Mouse (Mus musculus): Measurements from ENCODE around the gene Atg101. TPM values are rescaled to one million over a fixed set of nuclear protein-coding genes. Genes with fewer than 3 reads are reported as not detected.

The Atg101 gene
- polyA plus RNA-seq, 1 experiment from 2014 or later, result 48.6 TPM

DNA sequence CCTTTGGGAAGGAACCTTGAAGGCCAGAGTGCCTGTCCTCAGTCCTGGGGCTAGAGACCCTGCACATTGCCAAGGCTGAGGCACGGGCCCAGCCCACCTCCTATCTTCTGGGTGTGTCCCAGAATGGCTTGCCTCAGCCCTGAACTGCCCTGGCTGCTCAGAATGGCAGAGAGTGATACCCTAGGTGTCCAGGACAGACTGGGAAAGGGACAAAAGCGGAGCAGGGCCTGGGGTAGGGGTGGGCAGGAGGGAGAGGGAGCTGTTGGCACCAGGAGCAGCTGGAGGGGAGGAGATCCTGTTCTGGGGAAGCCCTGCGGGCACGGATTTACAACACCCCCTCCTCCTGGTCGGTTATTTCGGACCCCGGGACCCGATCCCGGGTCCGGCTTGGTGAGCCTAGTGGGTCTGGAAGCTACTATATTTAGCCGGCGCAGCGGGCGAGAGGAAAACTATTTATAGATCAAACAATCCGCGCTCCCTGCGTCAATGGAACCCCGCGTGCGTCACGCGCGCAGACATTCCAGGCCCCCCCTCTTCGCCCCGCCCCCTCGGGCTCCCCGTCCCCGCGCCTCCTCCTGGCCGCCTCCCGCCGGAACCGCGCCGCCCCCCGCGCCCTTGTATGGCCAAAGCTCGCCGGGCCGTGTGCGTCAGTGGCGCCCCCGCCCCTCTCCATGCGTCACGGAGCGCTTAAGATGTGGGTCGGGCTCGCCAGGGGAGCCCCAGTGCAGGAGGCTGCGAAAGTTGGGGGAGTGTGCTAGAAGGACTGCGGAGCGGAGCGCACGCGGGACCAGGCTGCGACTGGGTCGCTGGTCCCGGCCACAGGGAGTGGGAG, 17.7 kb upstream of the Atg101 start:
- ChIA-PET POLR2A (interaction anchor here (1.1 to 2.1 kb wide), 2 partner anchors 17 kb away, joined by 4 to 9 read pairs; partner anchors contain the start of gene Atg101), CTCF (interaction anchor here (0.9 to 3.5 kb wide), 4 partner anchors 8 to 50 kb away, joined by 3 to 15 read pairs (median 6); no protein-coding TSS in a partner anchor)
- no peak for DNase-seq (ENCODE audit: low read depth, low spot score)
- in situ Hi-C loops (cut with MboI; ENCODE audit: low pct_unique_long_range_greater_than_20kb), result no loop called here
- peak; percentile 60 for ATAC-seq
- no peak for TF ChIP-seq CTCF (IDR thresholded peaks at IDR 0.05)
- H3K27me3 ChIP-seq, result no peaks in the 10 kb centered on the region

DNA sequence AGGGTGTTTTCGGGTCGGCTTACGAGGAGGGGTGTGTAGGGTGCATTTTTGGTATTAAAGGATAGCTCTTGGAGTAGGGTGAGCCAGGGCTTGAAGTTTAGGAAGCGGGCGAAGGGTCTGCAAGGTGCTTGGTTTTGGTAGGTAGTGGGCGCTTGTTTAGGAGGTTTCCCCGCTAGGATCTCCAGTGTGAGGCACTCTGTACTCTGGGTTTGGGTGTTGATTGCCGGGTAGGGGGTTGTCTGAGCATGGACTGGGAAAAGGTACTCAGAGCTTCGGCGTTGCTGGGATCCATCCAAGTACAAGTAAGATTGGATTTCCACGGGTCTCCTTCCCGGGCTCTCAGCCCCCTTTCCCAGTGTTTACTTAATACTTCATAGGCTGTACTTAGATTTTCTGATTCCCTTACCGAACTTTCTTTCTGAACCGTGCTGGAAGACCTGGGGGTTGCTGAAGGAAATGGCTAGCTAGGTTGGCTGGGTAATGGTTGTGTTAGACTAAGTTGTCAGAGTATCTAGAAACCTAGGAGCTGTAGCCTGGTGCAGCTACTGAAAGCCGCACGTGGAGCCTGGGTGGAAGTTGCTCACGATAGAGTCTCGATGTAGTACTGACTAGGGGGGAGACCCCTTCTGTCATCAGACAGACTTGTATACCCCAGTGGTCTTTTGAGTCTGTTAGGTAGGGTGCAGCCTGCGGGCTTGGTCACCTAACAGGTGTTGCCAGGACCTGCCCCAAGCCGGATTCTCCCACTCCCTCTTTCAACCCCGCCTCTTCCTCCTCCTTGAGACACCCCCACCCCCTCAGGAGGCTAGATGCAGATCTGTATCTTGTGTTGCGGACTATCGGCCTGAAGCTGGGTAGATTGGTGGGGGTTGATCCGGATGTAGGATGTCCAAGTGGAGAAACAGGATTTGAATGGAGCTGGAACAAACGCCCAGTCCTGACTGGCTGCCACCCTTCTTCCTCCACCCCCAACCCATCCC, 16.7 kb upstream of the Atg101 start:
- DNase-seq (ENCODE audit: low read depth, low spot score), result no peak
- ChIA-PET POLR2A (interaction anchor here (0.6 to 2.1 kb wide), 2 partner anchors 13 to 16 kb away, joined by 3 to 9 read pairs; partner anchors contain the start of gene Atg101), CTCF (interaction anchor here (1.1 to 1.5 kb wide), 3 partner anchors 18 to 49 kb away, joined by 3 to 4 read pairs (median 3); no protein-coding TSS in a partner anchor)
- in situ Hi-C loops (cut with MboI; ENCODE audit: low pct_unique_long_range_greater_than_20kb), result no loop called here
- no peak for ATAC-seq
- TF ChIP-seq CTCF (IDR thresholded peaks at IDR 0.05), result no peak
- H3K27me3 ChIP-seq, result no peaks in the 10 kb centered on the region

DNA sequence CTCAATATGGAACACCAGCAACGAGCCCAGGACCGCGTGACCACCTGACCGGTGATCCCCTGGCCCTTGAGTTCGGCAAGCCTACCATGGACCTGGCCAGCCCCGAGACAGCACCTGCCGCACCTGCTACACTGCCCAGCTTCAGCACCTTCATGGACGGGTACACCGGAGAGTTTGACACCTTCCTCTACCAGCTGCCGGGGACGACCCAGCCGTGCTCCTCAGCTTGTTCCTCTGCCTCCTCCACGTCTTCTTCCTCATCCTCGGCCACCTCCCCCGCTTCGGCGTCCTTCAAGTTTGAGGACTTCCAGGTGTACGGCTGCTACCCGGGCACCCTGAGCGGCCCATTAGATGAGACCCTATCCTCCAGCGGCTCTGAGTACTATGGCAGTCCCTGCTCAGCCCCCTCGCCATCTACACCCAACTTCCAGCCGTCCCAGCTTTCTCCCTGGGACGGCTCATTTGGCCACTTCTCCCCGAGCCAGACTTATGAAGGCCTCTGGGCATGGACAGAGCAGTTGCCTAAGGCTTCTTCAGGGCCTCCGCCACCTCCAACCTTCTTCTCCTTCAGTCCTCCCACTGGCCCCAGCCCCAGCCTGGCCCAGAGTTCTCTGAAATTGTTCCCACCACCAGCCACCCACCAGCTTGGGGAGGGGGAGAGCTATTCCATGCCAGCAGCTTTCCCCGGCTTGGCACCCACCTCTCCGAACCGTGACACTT, 13.8 kb upstream of the Atg101 start:
- CTCF ChIA-PET, result interaction anchor here (1.2 to 1.9 kb wide), 3 partner anchors 22 to 32 kb away, joined by 3 to 5 read pairs (median 3); no protein-coding TSS in a partner anchor
- DNase-seq (ENCODE audit: low read depth, low spot score), result no peak
- H3K27me3 ChIP-seq, result no peaks in the 10 kb centered on the region
- in situ Hi-C loops (cut with MboI; ENCODE audit: low pct_unique_long_range_greater_than_20kb), result no loop called here
- TF ChIP-seq CTCF (IDR thresholded peaks at IDR 0.05), result no peak
- POLR2A ChIA-PET, result interaction anchor here (0.7 kb wide), 1 partner anchor 726 kb away, joined by 5 read pairs; no protein-coding TSS in a partner anchor
- no peak for ATAC-seq

DNA sequence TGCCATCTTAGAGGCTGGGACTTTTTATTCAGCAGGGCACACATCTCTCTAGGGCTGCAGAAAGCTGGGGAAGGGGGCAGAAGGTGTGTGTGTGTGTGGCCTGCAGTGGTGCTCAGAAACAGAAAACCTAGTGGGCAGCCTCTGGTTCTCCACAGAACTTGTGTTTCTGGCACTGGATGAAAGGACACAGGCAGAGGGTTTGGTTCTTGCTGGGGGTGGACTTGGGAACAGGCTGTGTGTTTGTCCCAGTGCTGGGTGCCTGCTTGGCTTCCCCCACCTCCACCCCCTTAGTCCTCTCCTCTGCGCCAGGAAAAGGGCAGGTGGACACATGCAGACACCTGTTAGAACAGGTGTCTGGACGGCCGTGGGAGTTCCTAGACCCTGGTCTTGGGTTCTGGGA, 13.0 kb upstream of the Atg101 start:
- in situ Hi-C loops (cut with MboI; ENCODE audit: low pct_unique_long_range_greater_than_20kb), result no loop called here
- POLR2A ChIA-PET, result interaction anchor here (1.2 kb wide), 1 partner anchor 9 kb away, joined by 3 read pairs; no protein-coding TSS in a partner anchor
- ATAC-seq, result no peak
- H3K27me3 ChIP-seq, result no peaks in the 10 kb centered on the region
- no peak for TF ChIP-seq CTCF (IDR thresholded peaks at IDR 0.05)
- DNase-seq (ENCODE audit: low read depth, low spot score), result no peak
- CTCF ChIA-PET, result interaction anchor here (1.2 kb wide), 1 partner anchor 33 kb away, joined by 3 read pairs; no protein-coding TSS in a partner anchor

DNA sequence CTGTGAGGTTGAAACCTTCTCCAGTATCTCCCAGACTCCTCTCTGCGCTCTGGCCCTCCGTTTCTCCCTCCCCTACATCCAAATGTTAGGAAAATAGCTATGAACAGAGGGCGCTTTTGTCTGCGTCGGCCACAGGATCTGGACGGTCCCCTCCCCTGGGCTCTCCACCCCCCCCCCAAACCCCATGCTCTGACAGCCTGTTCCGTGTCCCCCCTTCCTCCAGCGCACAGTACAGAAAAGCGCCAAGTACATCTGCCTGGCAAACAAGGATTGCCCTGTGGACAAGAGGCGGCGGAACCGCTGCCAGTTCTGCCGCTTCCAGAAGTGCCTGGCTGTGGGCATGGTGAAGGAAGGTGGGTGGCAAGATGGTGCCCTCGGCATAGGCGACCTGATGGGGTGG, 12.6 kb upstream of the Atg101 start:
- in situ Hi-C loops (cut with MboI; ENCODE audit: low pct_unique_long_range_greater_than_20kb), result no loop called here
- CTCF ChIA-PET, result interaction anchor here (2.0 kb wide), 1 partner anchor 12 kb away, joined by 9 read pairs; the partner anchor contains the start of gene Atg101

DNA sequence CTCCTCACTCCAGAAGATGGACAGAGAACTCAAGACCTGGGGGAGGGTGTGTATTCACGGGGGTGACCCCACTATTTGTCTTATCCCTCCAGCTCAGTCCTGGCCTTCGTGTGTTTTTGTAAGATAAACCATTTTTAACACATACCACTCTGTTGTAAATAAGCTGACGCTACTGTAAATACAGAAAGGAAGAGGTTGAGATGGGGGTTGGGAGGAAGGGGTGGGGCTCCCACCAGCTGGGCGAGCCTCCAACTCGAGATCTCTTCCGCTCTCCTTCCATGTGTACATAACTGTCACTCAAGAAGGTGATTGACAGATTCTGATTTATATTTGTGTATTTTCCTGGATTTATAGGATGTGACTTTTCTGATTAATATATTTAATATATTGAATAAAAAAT, 9.7 kb upstream of the Atg101 start:
- ChIA-PET CTCF (interaction anchor here (1.0 to 4.5 kb wide), 6 partner anchors 9 to 36 kb away, joined by 3 to 15 read pairs (median 4); partner anchors contain the start of gene Atg101), POLR2A (interaction anchor here (1.2 kb wide), 1 partner anchor 10 kb away, joined by 3 read pairs; no protein-coding TSS in a partner anchor)
- DNase-seq (ENCODE audit: low read depth, low spot score), result no peak
- no peak for ATAC-seq
- in situ Hi-C loops (cut with MboI; ENCODE audit: low pct_unique_long_range_greater_than_20kb), result no loop called here
- no peaks in the 10 kb centered on the region for H3K27me3 ChIP-seq
- no peak for TF ChIP-seq CTCF (IDR thresholded peaks at IDR 0.05)

More for the DNA sequence above, 12.6 kb upstream of the Atg101 start:
- H3K27me3 ChIP-seq, result no peaks in the 10 kb centered on the region
- no peak for ATAC-seq
- no peak for TF ChIP-seq CTCF (IDR thresholded peaks at IDR 0.05)
- DNase-seq (ENCODE audit: low read depth, low spot score), result no peak
- POLR2A ChIA-PET, result interaction anchor here (1.2 kb wide), 1 partner anchor 8 kb away, joined by 3 read pairs; no protein-coding TSS in a partner anchor

DNA sequence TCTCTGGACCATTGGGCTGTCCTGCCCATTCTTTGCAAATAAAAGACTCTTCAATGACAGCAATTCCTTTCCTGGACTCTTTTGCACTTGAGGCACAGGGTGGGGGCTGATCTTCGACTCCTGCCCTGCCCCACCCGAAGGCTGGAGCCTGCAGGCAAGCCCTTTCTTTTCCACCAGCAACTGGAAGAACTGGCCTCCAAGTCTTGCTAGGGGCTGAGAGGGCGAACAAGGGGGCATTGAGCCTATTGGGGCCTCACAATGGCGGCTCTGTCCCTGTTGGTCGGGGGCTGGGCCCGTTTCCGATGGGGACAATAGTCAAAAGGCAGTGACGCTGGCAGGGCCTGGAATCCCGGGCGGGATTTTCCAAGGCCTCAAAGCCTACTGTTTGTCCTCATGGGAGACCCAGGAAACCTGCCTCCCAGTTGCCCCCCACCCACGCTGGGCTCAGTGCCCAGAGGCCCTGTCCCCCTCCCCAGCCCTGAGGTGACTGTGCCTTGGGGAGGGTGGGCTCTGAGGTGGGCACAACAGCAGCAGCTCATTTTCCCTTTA, 6.6 kb upstream of the Atg101 start:
- in situ Hi-C loops (cut with MboI; ENCODE audit: low pct_unique_long_range_greater_than_20kb), result no loop called here
- no peaks in the 10 kb centered on the region for H3K27me3 ChIP-seq
- no peak for ATAC-seq
- no peak for TF ChIP-seq CTCF (IDR thresholded peaks at IDR 0.05)
- CTCF ChIA-PET, result interaction anchor here (1.1 to 11.6 kb wide), 2 partner anchors 34 to 56 kb away, joined by 3 to 88 read pairs; no protein-coding TSS in a partner anchor
- DNase-seq (ENCODE audit: low read depth, low spot score), result no peak
- POLR2A ChIA-PET, result no interaction called here

DNA sequence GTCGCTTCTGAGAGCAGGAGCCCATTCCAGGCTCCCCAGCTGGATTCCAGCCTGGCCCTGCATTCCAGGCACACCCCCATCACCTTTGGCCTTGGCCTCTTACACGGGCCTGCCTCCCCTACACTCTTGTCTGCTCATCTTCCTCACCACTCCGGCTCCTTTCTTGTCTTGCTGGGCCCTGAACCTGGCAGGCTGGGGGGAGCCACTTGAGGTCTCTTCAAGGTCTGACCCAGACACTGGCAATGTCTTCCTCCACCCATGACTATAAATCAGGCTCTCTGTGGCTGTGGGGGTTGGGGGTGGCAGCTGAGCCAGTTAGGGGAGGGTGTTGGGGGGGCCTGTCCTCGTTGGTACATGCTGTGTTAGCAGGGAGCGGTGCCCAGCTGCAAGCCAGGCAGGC, 5.5 kb upstream of the Atg101 start:
- no peak for TF ChIP-seq CTCF (IDR thresholded peaks at IDR 0.05)
- CTCF ChIA-PET, result interaction anchor here (1.1 to 11.6 kb wide), 5 partner anchors 33 to 57 kb away, joined by 3 to 88 read pairs (median 3); no protein-coding TSS in a partner anchor
- no peak for DNase-seq (ENCODE audit: low read depth, low spot score)
- in situ Hi-C loops (cut with MboI; ENCODE audit: low pct_unique_long_range_greater_than_20kb), result no loop called here
- H3K27me3 ChIP-seq, result no peaks in the 10 kb centered on the region
- no peak for ATAC-seq
- POLR2A ChIA-PET, result interaction anchor here (1.3 kb wide), 1 partner anchor 52 kb away, joined by 3 read pairs; no protein-coding TSS in a partner anchor

All from Patski (cell line).